Mouse (Mus musculus) lung, embryonic 16.5 days (tissue): ENCODE data around the gene Ccdc148. TPM values are rescaled to one million over a fixed set of nuclear protein-coding genes. Genes with fewer than 3 reads are reported as not detected.
A peak's percentile ranks its signal among the peaks of the same experiment; 100 is the strongest.

Experiments used
- ATAC-seq: fragments of 200-750 bp; cut with Nextera tagmentation; 2 replicates; pipeline ENCODE4 v1.8.0; 2017; ENCODE audit warnings: low read depth, mild to moderate bottlenecking, moderate library complexity
- H3K27ac ChIP-seq: fragments of 300-500 bp; sonication (generic); 2 replicates; pipeline ENCODE4 v1.5.1; 2014; ENCODE audit warnings: mild to moderate bottlenecking, control low read depth, low read length
- H3K27me3 ChIP-seq: fragments of 300-500 bp; sonication (generic); 2 replicates; pipeline ENCODE4 v1.6.1; 2014; ENCODE audit warnings: low read depth, low read length, mixed read lengths; ENCODE audit not compliant: control insufficient read depth, insufficient read depth
- H3K36me3 ChIP-seq: fragments of 300-500 bp; sonication (generic); 2 replicates; pipeline ENCODE4 v1.6.1; 2014; ENCODE audit warnings: low read length; ENCODE audit not compliant: control insufficient read depth, insufficient read depth
- H3K4me1 ChIP-seq: fragments of 300-500 bp; sonication (generic); replicated peaks from 2 replicates; pipeline ENCODE4 v1.6.1; 2014; ENCODE audit warnings: low read length, mixed read lengths; ENCODE audit not compliant: control insufficient read depth, insufficient read depth
- H3K4me2 ChIP-seq: fragments of 300-500 bp; sonication (generic); 2 replicates; pipeline ENCODE4 v1.6.1; 2014; ENCODE audit warnings: low read depth, low read length, control low read depth
- H3K4me3 ChIP-seq: fragments of 300-500 bp; sonication (generic); 2 replicates; pipeline ENCODE4 v1.5.1; 2014; ENCODE audit warnings: mild to moderate bottlenecking, low read length, control low read depth
- H3K9ac ChIP-seq: fragments of 300-500 bp; sonication (generic); 2 replicates; pipeline ENCODE4 v1.6.1; 2014; ENCODE audit warnings: low read length, control low read depth
- H3K9me3 ChIP-seq: fragments of 300-500 bp; sonication (generic); 2 replicates; pipeline ENCODE4 v1.6.1; 2016; ENCODE audit warnings: low read length; ENCODE audit not compliant: control insufficient read depth
- WGBS: fragments of 180-500 bp; shearing (Covaris S2); extraction: QIAGEN DNeasy Blood & Tissue Kit; methylation state at CpG from one replicate; pipeline ENCODE4 v1.1.7; 2014; 5-methylcytosine and 5-hydroxymethylcytosine counted together
- polyA plus RNA-seq: library from polyadenylated mRNA; unstranded; fragments of >200 nt; fragmentation: Nextera tagmentation; extraction: Ambion mirVana; gene quantifications from 2 replicates; pipeline ENCODE4 v1.2.1, GENCODE M21; 2015

Gene Ccdc148
- polyA plus RNA-seq: 2.0 and 2.1 TPM in 2 replicates

DNA sequence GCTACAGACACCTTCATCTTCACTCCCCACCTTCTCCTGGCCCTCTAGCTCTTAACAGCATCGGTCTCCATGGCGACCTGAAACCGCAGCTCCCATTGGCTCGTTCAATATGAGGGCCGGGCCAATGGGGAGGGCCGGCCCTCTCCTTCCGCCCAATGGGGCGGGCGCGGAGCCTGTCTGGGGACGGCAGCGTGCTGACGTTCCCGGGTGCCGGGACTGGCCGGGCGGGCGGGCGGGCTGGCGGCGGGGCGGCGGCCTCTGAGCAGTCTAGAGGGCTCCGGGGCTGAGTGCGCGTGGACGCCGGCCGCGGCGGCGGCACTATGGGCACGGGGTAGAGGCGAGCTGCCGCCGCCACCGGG is at the start of gene Ccdc148, which contains the start of gene Pkp4:
Gene Ccdc148 (minus strand): TSS at position 79 of the 359 bp plus-strand sequence.
Gene Pkp4 (plus strand): TSS at position 246 of the 359 bp plus-strand sequence.
- WGBS: 0% methylated on average over 7 of the region's 37 CpGs

DNA sequence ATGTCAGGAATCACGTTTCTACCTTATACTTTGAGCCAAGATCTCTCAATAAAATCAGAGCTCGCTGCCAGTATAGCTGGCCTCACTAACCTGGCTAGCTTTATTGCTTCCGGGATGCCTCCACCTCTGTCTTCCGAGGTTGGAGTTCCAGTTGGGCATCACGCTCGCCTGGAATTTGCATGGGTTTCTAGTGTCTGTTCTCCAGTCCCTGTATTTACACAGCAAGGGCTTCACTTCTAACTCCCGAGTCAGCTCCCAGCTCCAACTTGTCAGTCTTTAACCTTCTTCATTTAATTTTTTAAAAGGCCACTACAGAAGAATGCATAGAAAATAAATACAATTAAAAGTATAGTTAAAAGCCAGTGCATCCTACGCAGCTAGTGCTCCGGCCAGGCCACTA is 47.8 kb upstream of the Ccdc148 start:
- Histone ChIP-seq H3K4me2 (no peak overlapping the region), H3K4me3 (no peak overlapping the region), H3K36me3 (no peaks in the 10 kb centered on the region), H3K9ac (no peak overlapping the region), H3K9me3 (no peaks in the 10 kb centered on the region), H3K27ac (no peak overlapping the region), H3K27me3 (no peaks in the 10 kb centered on the region), H3K4me1 (peaks cover 15% of the 10 kb centered on the region)
- no peak for ATAC-seq
- WGBS: 55% methylated on average over 9 of the region's 9 CpGs

More for the DNA sequence above, at the start of gene Ccdc148, which contains the start of gene Pkp4:
- ATAC-seq: peak; percentile 98
- Histone ChIP-seq H3K27ac (peak within 1 kb of the TSS; percentile 97), H3K9me3 (no peaks in the 10 kb centered on the region), H3K36me3 (no peaks in the 10 kb centered on the region), H3K4me3 (peak within 1 kb of the TSS; percentile 98), H3K9ac (peak within 1 kb of the TSS; percentile 93), H3K4me2 (peak within 1 kb of the TSS; percentile 73), H3K4me1 (peaks cover 9% of the 10 kb centered on the region; the same call in 1 of the 2 replicates), H3K27me3 (no peaks in the 10 kb centered on the region)

DNA sequence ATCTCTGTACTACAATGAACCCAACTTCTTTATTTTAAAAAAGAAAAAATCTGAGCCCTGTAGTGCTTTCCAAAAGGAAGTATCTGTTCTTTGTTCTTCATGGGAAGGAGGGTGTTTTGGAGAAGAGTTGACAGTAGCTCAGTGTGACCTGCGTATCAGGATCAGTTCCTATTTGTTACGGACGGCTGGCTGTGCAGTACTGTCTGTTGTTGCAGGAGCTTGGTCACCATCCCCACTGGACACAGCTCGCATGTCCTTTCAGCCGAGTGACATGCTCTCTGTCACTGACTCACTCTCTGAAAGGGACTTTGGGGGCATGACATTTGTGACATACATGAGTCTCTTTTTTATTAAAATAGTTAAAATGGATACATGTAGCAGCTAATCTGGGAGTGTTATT is 47.2 kb upstream of the Ccdc148 start:
- WGBS: 48% methylated on average over 5 of the region's 5 CpGs
- no peak for ATAC-seq
- Histone ChIP-seq H3K9ac (no peak overlapping the region), H3K4me1 (peaks cover 15% of the 10 kb centered on the region), H3K27me3 (no peaks in the 10 kb centered on the region), H3K4me3 (no peak overlapping the region), H3K4me2 (no peak overlapping the region), H3K9me3 (no peaks in the 10 kb centered on the region), H3K27ac (no peak overlapping the region), H3K36me3 (no peaks in the 10 kb centered on the region)

DNA sequence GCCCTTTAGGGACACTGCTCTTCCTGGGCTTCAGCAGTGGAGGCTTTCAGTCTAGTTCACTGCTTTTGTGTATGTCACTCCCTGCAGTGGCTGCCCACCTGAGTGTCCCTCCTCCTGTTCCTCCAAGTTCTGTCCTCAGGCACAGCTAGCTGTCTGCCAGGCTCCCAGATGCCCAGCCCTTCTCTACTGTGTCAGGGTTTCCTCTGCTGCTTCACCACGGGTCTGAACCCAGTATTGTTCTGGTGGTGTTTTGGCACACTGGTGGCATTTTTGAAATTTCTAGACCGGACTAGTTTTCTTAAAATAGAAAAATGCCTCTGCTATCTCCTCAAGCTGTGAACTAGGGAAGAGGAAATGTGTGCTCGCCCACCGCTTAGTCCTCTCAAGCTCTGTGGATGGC is 46.8 kb upstream of the Ccdc148 start:
- 26% methylated on average over 4 of the region's 4 CpGs for WGBS
- no peak overlapping the region for H3K4me2 ChIP-seq
- no peaks in the 10 kb centered on the region for H3K9me3 ChIP-seq
- H3K27me3 ChIP-seq: no peaks in the 10 kb centered on the region
- no peak overlapping the region for H3K4me3 ChIP-seq
- H3K36me3 ChIP-seq: no peaks in the 10 kb centered on the region
- H3K27ac ChIP-seq: no peak overlapping the region
- H3K4me1 ChIP-seq: peaks cover 15% of the 10 kb centered on the region
- ATAC-seq: no peak
- no peak overlapping the region for H3K9ac ChIP-seq

GRCm38 (mm10) chr2:59206190-59206589 is 45.7 kb upstream of the Ccdc148 start:
- no peaks in the 10 kb centered on the region for H3K27me3 ChIP-seq
- H3K9ac ChIP-seq: no peak overlapping the region
- 80% methylated on average over 2 of the region's 2 CpGs for WGBS
- H3K4me1 ChIP-seq: peaks cover 15% of the 10 kb centered on the region
- H3K4me3 ChIP-seq: no peak overlapping the region
- ATAC-seq: no peak
- H3K4me2 ChIP-seq: no peak overlapping the region
- H3K27ac ChIP-seq: no peak overlapping the region
- H3K36me3 ChIP-seq: no peaks in the 10 kb centered on the region
- no peaks in the 10 kb centered on the region for H3K9me3 ChIP-seq

- ATAC-seq: no peak
- H3K4me2 ChIP-seq: no peak overlapping the region
- no peaks in the 10 kb centered on the region for H3K9me3 ChIP-seq
- no peaks in the 10 kb centered on the region for H3K36me3 ChIP-seq
- H3K4me1 ChIP-seq: peaks cover 18% of the 10 kb centered on the region
- H3K27me3 ChIP-seq: no peaks in the 10 kb centered on the region
- no peak overlapping the region for H3K9ac ChIP-seq
- no peak overlapping the region for H3K4me3 ChIP-seq
- H3K27ac ChIP-seq: no peak overlapping the region
- WGBS: 82% methylated on average over 9 of the region's 9 CpGs
Observed at GRCm38 (mm10) chr2:59205092-59205491, 44.6 kb upstream of the Ccdc148 start.

- Histone ChIP-seq H3K27me3 (no peaks in the 10 kb centered on the region), H3K4me1 (peaks cover 18% of the 10 kb centered on the region), H3K27ac (no peak overlapping the region), H3K4me2 (no peak overlapping the region), H3K9ac (no peak overlapping the region), H3K36me3 (no peaks in the 10 kb centered on the region), H3K9me3 (no peaks in the 10 kb centered on the region), H3K4me3 (no peak overlapping the region)
- no peak for ATAC-seq
- WGBS: 56% methylated on average over 3 of the region's 3 CpGs
Observed at GRCm38 (mm10) chr2:59203627-59204425, 43.3 kb upstream of the Ccdc148 start.

DNA sequence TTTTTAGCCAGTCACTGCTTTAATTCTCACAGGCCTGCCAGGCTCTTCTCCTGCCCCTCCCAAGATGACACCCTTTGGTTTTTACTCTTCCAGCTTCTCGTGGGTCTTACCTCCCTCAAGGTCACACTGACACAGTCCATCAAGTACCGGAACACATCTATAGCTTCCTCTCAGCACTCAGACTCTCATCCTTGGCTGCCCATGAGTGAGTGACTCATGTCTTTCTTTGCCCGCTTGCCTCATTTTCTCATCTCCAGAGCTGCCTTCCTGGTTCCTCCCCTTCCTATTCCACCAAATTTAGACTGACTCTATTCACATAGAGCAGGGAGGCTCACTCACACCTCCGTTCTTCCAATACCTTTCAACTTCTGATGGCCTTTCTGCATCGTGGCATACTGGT is 42.4 kb upstream of the Ccdc148 start:
- Histone ChIP-seq H3K27me3 (no peaks in the 10 kb centered on the region), H3K27ac (no peak overlapping the region), H3K9me3 (no peaks in the 10 kb centered on the region), H3K4me3 (no peak overlapping the region), H3K36me3 (no peaks in the 10 kb centered on the region), H3K9ac (no peak overlapping the region), H3K4me1 (peaks cover 16% of the 10 kb centered on the region), H3K4me2 (no peak overlapping the region)
- 60% methylated on average over 5 of the region's 5 CpGs for WGBS
- no peak for ATAC-seq

GRCm38 (mm10) chr2:59200511-59200910 is 40.0 kb upstream of the Ccdc148 start:
- no peaks in the 10 kb centered on the region for H3K27me3 ChIP-seq
- H3K4me1 ChIP-seq: 0 out of 2 replicates have a peak, but pooled peaks cover 6% of the 10 kb centered on the region
- no peak overlapping the region for H3K4me3 ChIP-seq
- H3K36me3 ChIP-seq: no peaks in the 10 kb centered on the region
- no peaks in the 10 kb centered on the region for H3K9me3 ChIP-seq
- H3K9ac ChIP-seq: no peak overlapping the region
- no peak overlapping the region for H3K27ac ChIP-seq
- H3K4me2 ChIP-seq: no peak overlapping the region
- WGBS: 63% methylated on average over 3 of the region's 3 CpGs
- ATAC-seq: no peak
